Mouse (Mus musculus): ENCODE results near the gene 1700034J05Rik. TPM values are rescaled to one million over a fixed set of nuclear protein-coding genes. Genes with fewer than 3 reads are reported as not detected.

The 1700034J05Rik gene
- polyA plus RNA-seq, 1 experiment from 2014 or later, result 0.04 TPM

- H3K9ac ChIP-seq, result no peak overlapping the region
- ATAC-seq (ENCODE audit: extremely low read depth, insufficient number of reproducible peaks, low FRiP score, low TSS enrichment), result no peak
Observed at GRCm38 (mm10) chr6:146947186-146947585, 7.0 kb downstream of the 1700034J05Rik start.

GRCm38 (mm10) chr6:146946327-146947029, 7.7 kb downstream of the 1700034J05Rik start:
- Histone ChIP-seq H3K9me3 (no peaks in the 10 kb centered on the region), H3K4me3 (no peak overlapping the region), H3K4me1 (peaks cover 85% of the 10 kb centered on the region), H3K27me3 (replicated peaks) (no peaks in the 10 kb centered on the region), H3K4me2 (0 out of 2 replicates have a peak overlapping the region, but pooled peaks have one; percentile 7), H3K27ac (replicated peaks) (peak overlapping the region; percentile 63), H3K36me3 (no peaks in the 10 kb centered on the region), H3K9ac (0 out of 2 replicates have a peak overlapping the region, but pooled peaks have one; percentile 33)
- 43% methylated on average over 6 of the region's 6 CpGs for WGBS
- ATAC-seq (ENCODE audit: extremely low read depth, insufficient number of reproducible peaks, low FRiP score, low TSS enrichment), result no peak

More at GRCm38 (mm10) chr6:146947186-146947585, 7.0 kb downstream of the 1700034J05Rik start:
- H3K27me3 ChIP-seq (replicated peaks), result no peaks in the 10 kb centered on the region
- H3K27ac ChIP-seq (replicated peaks), result no peak overlapping the region
- WGBS, result 57% methylated on average over 4 of the region's 4 CpGs
- H3K4me1 ChIP-seq, result peaks cover 80% of the 10 kb centered on the region
- no peaks in the 10 kb centered on the region for H3K36me3 ChIP-seq
- H3K4me2 ChIP-seq, result no peak overlapping the region
- H3K9me3 ChIP-seq, result no peaks in the 10 kb centered on the region
- H3K4me3 ChIP-seq, result no peak overlapping the region

- Histone ChIP-seq H3K4me1 (peaks cover 79% of the 10 kb centered on the region), H3K9me3 (no peaks in the 10 kb centered on the region), H3K27me3 (replicated peaks) (no peaks in the 10 kb centered on the region), H3K27ac (replicated peaks) (peak overlapping the region; percentile 53), H3K9ac (peak overlapping the region; percentile 8; the same call in 1 of the 2 replicates), H3K36me3 (peaks cover 9% of the 10 kb centered on the region), H3K4me2 (no peak overlapping the region), H3K4me3 (no peak overlapping the region)
- no peak for ATAC-seq (ENCODE audit: extremely low read depth, insufficient number of reproducible peaks, low FRiP score, low TSS enrichment)
- 42% methylated on average over 4 of the region's 4 CpGs for WGBS
Observed at GRCm38 (mm10) chr6:146944830-146945229, 9.4 kb downstream of the 1700034J05Rik start.

GRCm38 (mm10) chr6:146944009-146944408, 10.2 kb downstream of the 1700034J05Rik start:
- H3K36me3 ChIP-seq, result peaks cover 17% of the 10 kb centered on the region
- no peaks in the 10 kb centered on the region for H3K27me3 ChIP-seq (replicated peaks)
- no peak for ATAC-seq (ENCODE audit: extremely low read depth, insufficient number of reproducible peaks, low FRiP score, low TSS enrichment)
- H3K27ac ChIP-seq (replicated peaks), result no peak overlapping the region
- no peak overlapping the region for H3K9ac ChIP-seq
- H3K4me3 ChIP-seq, result no peak overlapping the region
- H3K9me3 ChIP-seq, result no peaks in the 10 kb centered on the region
- no peak overlapping the region for H3K4me2 ChIP-seq
- H3K4me1 ChIP-seq, result peaks cover 75% of the 10 kb centered on the region

- WGBS, result 60% methylated on average over 7 of the region's 7 CpGs
- Histone ChIP-seq H3K36me3 (peaks cover 20% of the 10 kb centered on the region), H3K9ac (no peak overlapping the region), H3K4me2 (no peak overlapping the region), H3K9me3 (no peaks in the 10 kb centered on the region), H3K4me3 (no peak overlapping the region), H3K27ac (replicated peaks) (no peak overlapping the region), H3K4me1 (peaks cover 61% of the 10 kb centered on the region), H3K27me3 (replicated peaks) (no peaks in the 10 kb centered on the region)
- no peak for ATAC-seq (ENCODE audit: extremely low read depth, insufficient number of reproducible peaks, low FRiP score, low TSS enrichment)
Observed at GRCm38 (mm10) chr6:146941505-146942275, 12.5 kb downstream of the 1700034J05Rik start.

GRCm38 (mm10) chr6:146939026-146939425, 15.2 kb downstream of the 1700034J05Rik start:
- WGBS, result 69% methylated on average over 8 of the region's 8 CpGs
- Histone ChIP-seq H3K27ac (replicated peaks) (no peak overlapping the region), H3K27me3 (replicated peaks) (no peaks in the 10 kb centered on the region), H3K4me2 (no peak overlapping the region), H3K9me3 (no peaks in the 10 kb centered on the region), H3K4me1 (peaks cover 60% of the 10 kb centered on the region), H3K9ac (no peak overlapping the region), H3K4me3 (no peak overlapping the region), H3K36me3 (peaks cover 20% of the 10 kb centered on the region)
- ATAC-seq (ENCODE audit: extremely low read depth, insufficient number of reproducible peaks, low FRiP score, low TSS enrichment), result no peak

- Histone ChIP-seq H3K4me1 (peaks cover 64% of the 10 kb centered on the region), H3K9me3 (no peaks in the 10 kb centered on the region), H3K27me3 (replicated peaks) (no peaks in the 10 kb centered on the region), H3K4me3 (no peak overlapping the region), H3K9ac (no peak overlapping the region), H3K36me3 (peaks cover 20% of the 10 kb centered on the region), H3K27ac (replicated peaks) (no peak overlapping the region), H3K4me2 (no peak overlapping the region)
- ATAC-seq (ENCODE audit: extremely low read depth, insufficient number of reproducible peaks, low FRiP score, low TSS enrichment), result no peak
- WGBS, result 71% methylated on average over 3 of the region's 6 CpGs
Observed at GRCm38 (mm10) chr6:146935957-146936356, 18.3 kb downstream of the 1700034J05Rik start.

- H3K27ac ChIP-seq (replicated peaks), result peak overlapping the region; percentile 73
- H3K4me3 ChIP-seq, result no peak overlapping the region
- ATAC-seq (ENCODE audit: extremely low read depth, insufficient number of reproducible peaks, low FRiP score, low TSS enrichment), result peak; percentile 58; the same call in 1 of the 2 replicates
- H3K27me3 ChIP-seq (replicated peaks), result no peaks in the 10 kb centered on the region
- no peak overlapping the region for H3K9ac ChIP-seq
- 53% methylated on average over 6 of the region's 6 CpGs for WGBS
- H3K9me3 ChIP-seq, result no peaks in the 10 kb centered on the region
- no peaks in the 10 kb centered on the region; the same call in 1 of the 2 replicates for H3K36me3 ChIP-seq
- peaks cover 70% of the 10 kb centered on the region for H3K4me1 ChIP-seq
- H3K4me2 ChIP-seq, result no peak overlapping the region
Observed at GRCm38 (mm10) chr6:146933123-146933522, 21.1 kb downstream of the 1700034J05Rik start.

GRCm38 (mm10) chr6:146929031-146929430, 25.2 kb downstream of the 1700034J05Rik start:
- Histone ChIP-seq H3K27ac (replicated peaks) (no peak overlapping the region), H3K4me3 (no peak overlapping the region), H3K9ac (no peak overlapping the region), H3K36me3 (peaks cover 9% of the 10 kb centered on the region), H3K27me3 (replicated peaks) (no peaks in the 10 kb centered on the region), H3K4me2 (no peak overlapping the region), H3K4me1 (peaks cover 60% of the 10 kb centered on the region), H3K9me3 (no peaks in the 10 kb centered on the region)
- no peak for ATAC-seq (ENCODE audit: extremely low read depth, insufficient number of reproducible peaks, low FRiP score, low TSS enrichment)
- 79% methylated on average over 2 of the region's 2 CpGs for WGBS

- no peak for ATAC-seq (ENCODE audit: extremely low read depth, insufficient number of reproducible peaks, low FRiP score, low TSS enrichment)
- H3K27ac ChIP-seq (replicated peaks), result peak overlapping the region; percentile 58
- WGBS, result 24% methylated on average over 3 of the region's 3 CpGs
Observed at GRCm38 (mm10) chr6:146928108-146928507, 26.1 kb downstream of the 1700034J05Rik start.

GRCm38 (mm10) chr6:146926415-146926980, 27.7 kb downstream of the 1700034J05Rik start:
- H3K4me3 ChIP-seq, result no peak overlapping the region
- WGBS, result 72% methylated on average over 5 of the region's 5 CpGs
- no peaks in the 10 kb centered on the region for H3K9me3 ChIP-seq
- H3K27me3 ChIP-seq (replicated peaks), result no peaks in the 10 kb centered on the region
- H3K4me1 ChIP-seq, result peaks cover 40% of the 10 kb centered on the region
- no peak overlapping the region for H3K4me2 ChIP-seq
- no peak for ATAC-seq (ENCODE audit: extremely low read depth, insufficient number of reproducible peaks, low FRiP score, low TSS enrichment)
- no peak overlapping the region for H3K9ac ChIP-seq
- H3K36me3 ChIP-seq, result peaks cover 9% of the 10 kb centered on the region
- no peak overlapping the region for H3K27ac ChIP-seq (replicated peaks)

More at GRCm38 (mm10) chr6:146928108-146928507, 26.1 kb downstream of the 1700034J05Rik start:
- H3K4me2 ChIP-seq, result no peak overlapping the region
- H3K9ac ChIP-seq, result no peak overlapping the region
- H3K4me3 ChIP-seq, result no peak overlapping the region
- no peaks in the 10 kb centered on the region for H3K27me3 ChIP-seq (replicated peaks)
- no peaks in the 10 kb centered on the region for H3K9me3 ChIP-seq
- peaks cover 9% of the 10 kb centered on the region for H3K36me3 ChIP-seq
- peaks cover 56% of the 10 kb centered on the region for H3K4me1 ChIP-seq
